Comparison of ENCODE assay signal across 12 mouse cellular contexts in the genomic region with DNA sequence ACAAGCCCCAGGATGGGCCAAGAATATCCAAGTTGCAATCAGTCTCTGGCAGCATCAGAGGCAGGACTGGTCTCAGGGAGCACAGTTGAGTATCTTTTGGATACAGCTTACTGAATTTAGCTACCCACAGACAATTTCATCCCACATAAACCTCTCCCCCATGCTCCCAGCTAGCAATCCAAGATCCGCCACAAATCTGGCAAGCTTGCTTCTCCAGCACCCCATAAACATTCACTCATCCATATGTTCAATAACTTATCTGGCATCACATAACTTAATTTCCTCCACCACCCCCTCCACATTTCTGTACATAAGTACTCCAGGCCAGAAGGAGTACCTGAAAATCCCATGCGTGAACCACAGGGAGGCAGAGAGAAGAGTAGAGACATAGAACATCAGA. TPM values are rescaled to one million over a fixed set of nuclear protein-coding genes. Genes with fewer than 3 reads are reported as not detected.
"Had no signal": no experiment of that assay in that cellular context is flagged by ENCODE, and none has a peak within 500 bp of the region (broad histone marks: within the 10 kb centered on the region; RNA-seq: fewer than 3 reads in every experiment).

No protein-coding gene starts in this region.

- H3K9ac ChIP-seq: liver, embryonic 14.5 days; midbrain, embryonic 12.5 days; neural tube, embryonic 15.5 days had no signal

- H3K4me1 ChIP-seq: midbrain, embryonic 12.5 days; neural tube, embryonic 15.5 days had no signal

- ATAC-seq: midbrain, embryonic 16.5 days had no signal

- DNase-seq: kidney, postnatal 10 days; kidney, postnatal 4 days; lung, adult 18-20 months; spleen, adult 18-20 months; thymus, adult 18-20 months; thymus, postnatal 14 days had no signal

- H3K4me2 ChIP-seq: midbrain, embryonic 12.5 days; neural tube, embryonic 15.5 days had no signal

- H3K9me3 ChIP-seq: midbrain, embryonic 12.5 days; neural tube, embryonic 15.5 days had no signal

- H3K27ac ChIP-seq: left cerebral cortex, adult 2 months; liver, embryonic 14.5 days; midbrain, embryonic 12.5 days; neural tube, embryonic 15.5 days had no signal

- H3K4me3 ChIP-seq: left cerebral cortex, adult 2 months; midbrain, embryonic 12.5 days; neural tube, embryonic 15.5 days had no signal

- H3K36me3 ChIP-seq: midbrain, embryonic 12.5 days; neural tube, embryonic 15.5 days had no signal

RNA-seq across cellular contexts. Expression of gene Ntf3, which starts 10.8 kb away (rescaled TPM):
- total RNA-seq: megakaryocyte-erythroid progenitor cell, adult 5-6 weeks had no signal
